Mouse (Mus musculus) retina, postnatal 7 days (tissue): ENCODE results near the gene Cox6b1.

Experiments used
- DNase-seq: peaks from one replicate; pipeline ENCODE4 v3.0.0-alpha.2; 2012; ENCODE audit warnings: low read depth, low spot score

The Cox6b1 gene

GRCm38 (mm10) chr7:30610043-30610442, 15.9 kb downstream of the Cox6b1 start:
- DNase-seq: no peak

GRCm38 (mm10) chr7:30608476-30608875, 17.5 kb downstream of the Cox6b1 start:
- no peak for DNase-seq

- DNase-seq: no peak
Observed at GRCm38 (mm10) chr7:30607706-30608309, 18.1 kb downstream of the Cox6b1 start.

GRCm38 (mm10) chr7:30604944-30605343, 21.0 kb downstream of the Cox6b1 start:
- DNase-seq: no peak

- DNase-seq: no peak
Observed at GRCm38 (mm10) chr7:30604424-30604823, 21.5 kb downstream of the Cox6b1 start.

- no peak for DNase-seq
Observed at GRCm38 (mm10) chr7:30602583-30602982, 23.4 kb downstream of the Cox6b1 start.

- no peak for DNase-seq
Observed at GRCm38 (mm10) chr7:30600651-30601050, 25.3 kb downstream of the Cox6b1 start.

GRCm38 (mm10) chr7:30599933-30600353, 26.0 kb downstream of the Cox6b1 start:
- peak; percentile 83 for DNase-seq

GRCm38 (mm10) chr7:30598786-30599185, 27.2 kb downstream of the Cox6b1 start, which contains the start of gene Zbtb32:
Zbtb32 (minus strand) TSS chr7:30598909.
- no peak for DNase-seq

GRCm38 (mm10) chr7:30596811-30597210, 29.1 kb downstream of the Cox6b1 start:
- DNase-seq: no peak

GRCm38 (mm10) chr7:30596093-30596492, 29.9 kb downstream of the Cox6b1 start:
- no peak for DNase-seq

- DNase-seq: no peak
Observed at GRCm38 (mm10) chr7:30594510-30595024, 31.4 kb downstream of the Cox6b1 start.

GRCm38 (mm10) chr7:30593579-30594509, 32.1 kb downstream of the Cox6b1 start:
- no peak for DNase-seq

- DNase-seq: no peak
Observed at GRCm38 (mm10) chr7:30592772-30593423, 33.1 kb downstream of the Cox6b1 start.

- DNase-seq: no peak
Observed at GRCm38 (mm10) chr7:30591605-30591951, 34.4 kb downstream of the Cox6b1 start.

- DNase-seq: no peak
Observed at GRCm38 (mm10) chr7:30590927-30591604, 34.9 kb downstream of the Cox6b1 start.

- peak; percentile 82 for DNase-seq
Observed at GRCm38 (mm10) chr7:30589435-30590301, 36.3 kb downstream of the Cox6b1 start.

- DNase-seq: peak; percentile 93
Observed at GRCm38 (mm10) chr7:30588676-30589434, 37.1 kb downstream of the Cox6b1 start, which contains the start of gene Kmt2b. Kmt2b (minus strand) TSS chr7:30588726.

- DNase-seq: peak; percentile 14
Observed at GRCm38 (mm10) chr7:30587842-30588667, 37.9 kb downstream of the Cox6b1 start.
